Mouse (Mus musculus): Measurements from ENCODE around the gene Npdc1. TPM values are rescaled to one million over a fixed set of nuclear protein-coding genes. Genes with fewer than 3 reads are reported as not detected.
"Not testable (repeated sequence)": the region's sequence is repeated elsewhere in the genome, so short reads cannot be mapped to it uniquely, and the experiment has no call there.

Npdc1 gene
- polyA plus RNA-seq, 1 experiment = 30.8 TPM

DNA sequence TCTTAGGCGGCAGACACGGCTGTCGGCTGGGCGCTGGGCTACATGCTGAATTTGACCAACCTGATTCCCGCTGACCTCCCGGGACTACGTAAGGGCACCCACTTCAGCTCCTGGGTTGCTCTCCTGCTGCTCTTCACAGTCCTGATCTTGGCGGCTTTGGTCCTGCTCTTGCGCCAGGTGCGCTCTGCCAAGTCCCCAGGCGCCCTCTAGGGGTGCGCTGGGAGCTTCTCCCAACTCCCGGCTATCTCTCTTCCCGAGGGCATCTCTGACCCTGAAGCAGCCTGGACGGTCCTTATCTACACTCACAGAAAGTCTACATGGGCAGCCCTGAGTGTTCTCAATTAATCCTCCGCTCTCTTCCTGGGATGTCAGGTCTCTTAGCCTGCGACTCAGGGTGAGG lies 1.6 kb downstream of the Npdc1 start:
- H3K36me3 ChIP-seq (ENCODE audit: control insufficient read depth, insufficient read depth, low read length) = no peaks in the 10 kb centered on the region
- H3K4me3 ChIP-seq (ENCODE audit: control insufficient read depth, insufficient read depth, low read length) = no peak overlapping the region
- H3K27ac ChIP-seq (ENCODE audit: control insufficient read depth, insufficient read depth, low read length) = no peak overlapping the region
- WGBS = 5% methylated on average over 17 of the region's 17 CpGs
- peaks cover 17% of the 10 kb centered on the region for H3K4me1 ChIP-seq (replicated peaks; ENCODE audit: control insufficient read depth, insufficient read depth, low read length)
- peaks cover 21% of the 10 kb centered on the region; the same call in 1 of the 2 replicates for H3K27me3 ChIP-seq (ENCODE audit: control insufficient read depth, insufficient read depth, low read length)
- DNase-seq = peak; percentile 37
- TF ChIP-seq CTCF (IDR thresholded peaks at IDR 0.05; ENCODE audit: borderline replicate concordance, control insufficient read depth, extremely low read depth, insufficient read depth, low read length, poor library complexity) (peak; percentile 55), POLR2A (IDR thresholded peaks at IDR 0.05; ENCODE audit: control insufficient read depth, extremely low read depth, insufficient read depth, low read length, poor library complexity) (no peak)

DNA sequence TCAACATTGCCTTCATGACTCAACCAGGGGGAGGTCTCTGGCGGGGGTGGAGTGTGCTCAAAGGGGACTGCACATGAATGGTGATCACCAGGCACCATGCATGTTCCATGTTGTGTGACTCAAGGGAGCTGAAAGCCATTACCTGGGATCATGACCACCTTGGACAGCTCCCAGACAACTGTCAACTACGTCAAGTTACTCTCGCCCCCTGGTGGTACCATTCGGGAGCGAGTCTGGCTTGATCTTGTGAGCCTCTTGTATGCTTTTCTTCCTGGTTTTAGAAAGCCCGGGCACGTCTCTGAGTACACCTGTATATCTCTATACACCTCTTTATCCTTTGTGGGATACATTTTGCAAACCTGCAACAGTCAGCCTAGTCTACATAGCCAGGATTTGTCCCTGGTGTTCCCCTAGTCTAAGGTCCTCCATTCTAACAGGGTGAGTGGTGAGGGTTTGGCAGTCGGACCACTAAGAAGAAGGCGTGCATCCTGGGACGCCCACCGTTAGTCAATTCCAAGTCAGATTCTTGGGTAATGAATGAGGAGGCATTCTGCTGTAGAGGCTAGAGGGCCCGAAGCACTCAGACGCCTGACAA lies 3.3 kb downstream of the Npdc1 start:
- H3K27me3 ChIP-seq (ENCODE audit: control insufficient read depth, insufficient read depth, low read length) = peaks cover 18% of the 10 kb centered on the region; the same call in 1 of the 2 replicates
- no peak overlapping the region for H3K27ac ChIP-seq (ENCODE audit: control insufficient read depth, insufficient read depth, low read length)
- H3K36me3 ChIP-seq (ENCODE audit: control insufficient read depth, insufficient read depth, low read length) = no peaks in the 10 kb centered on the region
- peak; percentile 84 for DNase-seq
- 2% methylated on average over 13 of the region's 13 CpGs for WGBS
- H3K4me1 ChIP-seq (replicated peaks; ENCODE audit: control insufficient read depth, insufficient read depth, low read length) = peaks cover 14% of the 10 kb centered on the region
- H3K4me3 ChIP-seq (ENCODE audit: control insufficient read depth, insufficient read depth, low read length) = peak overlapping the region; percentile 38
- TF ChIP-seq POLR2A (IDR thresholded peaks at IDR 0.05; ENCODE audit: control insufficient read depth, extremely low read depth, insufficient read depth, low read length, poor library complexity) = no peak
- peak; percentile 59; the same call in 1 of the 2 replicates for TF ChIP-seq CTCF (IDR thresholded peaks at IDR 0.05; ENCODE audit: borderline replicate concordance, control insufficient read depth, extremely low read depth, insufficient read depth, low read length, poor library complexity)

DNA sequence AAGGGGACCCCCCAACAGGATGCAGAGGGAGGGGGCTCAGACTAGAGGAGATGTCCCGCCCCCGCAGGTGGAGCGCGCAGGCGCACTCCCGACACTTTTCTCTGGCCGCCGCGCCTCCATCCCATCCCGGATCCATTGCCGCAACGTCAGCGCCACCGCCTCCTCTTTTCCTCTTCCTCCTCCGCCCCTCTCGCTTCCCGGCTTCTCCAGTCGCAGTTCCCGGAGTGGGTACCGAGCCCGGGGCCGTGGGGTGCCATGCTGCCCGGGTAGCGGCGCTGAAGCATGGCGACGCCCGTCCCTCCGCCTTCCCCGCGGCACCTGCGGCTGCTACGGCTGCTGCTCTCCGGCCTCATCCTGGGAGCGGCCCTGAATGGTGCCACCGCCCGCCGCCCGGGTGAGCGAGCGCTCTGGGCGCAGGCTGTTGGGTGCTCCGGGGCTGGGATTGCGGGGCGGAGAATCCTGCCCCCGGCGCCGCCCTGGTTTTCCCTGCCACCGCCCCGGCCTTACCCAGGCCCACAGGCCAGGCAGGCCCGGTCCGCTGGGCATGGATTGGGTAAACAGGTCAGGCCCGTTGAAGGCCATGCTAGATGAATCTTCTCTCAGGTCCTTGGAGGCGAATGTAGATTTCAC lies 3.9 kb downstream of the Npdc1 start:
- peaks cover 18% of the 10 kb centered on the region; the same call in 1 of the 2 replicates for H3K27me3 ChIP-seq (ENCODE audit: control insufficient read depth, insufficient read depth, low read length)
- TF ChIP-seq CTCF (IDR thresholded peaks at IDR 0.05; ENCODE audit: borderline replicate concordance, control insufficient read depth, extremely low read depth, insufficient read depth, low read length, poor library complexity) = no peak
- H3K27ac ChIP-seq (ENCODE audit: control insufficient read depth, insufficient read depth, low read length) = no peak overlapping the region
- WGBS = 8% methylated on average over 54 of the region's 54 CpGs
- peak overlapping the region; percentile 38 for H3K4me3 ChIP-seq (ENCODE audit: control insufficient read depth, insufficient read depth, low read length)
- no peaks in the 10 kb centered on the region for H3K36me3 ChIP-seq (ENCODE audit: control insufficient read depth, insufficient read depth, low read length)
- peaks cover 14% of the 10 kb centered on the region for H3K4me1 ChIP-seq (replicated peaks; ENCODE audit: control insufficient read depth, insufficient read depth, low read length)
- DNase-seq = peak; percentile 47

- no peak for DNase-seq
- Histone ChIP-seq H3K4me3 (ENCODE audit: control insufficient read depth, insufficient read depth, low read length) (no peak overlapping the region), H3K27me3 (ENCODE audit: control insufficient read depth, insufficient read depth, low read length) (peaks cover 18% of the 10 kb centered on the region; the same call in 1 of the 2 replicates), H3K27ac (ENCODE audit: control insufficient read depth, insufficient read depth, low read length) (no peak overlapping the region), H3K36me3 (ENCODE audit: control insufficient read depth, insufficient read depth, low read length) (no peaks in the 10 kb centered on the region), H3K4me1 (replicated peaks; ENCODE audit: control insufficient read depth, insufficient read depth, low read length) (peaks cover 14% of the 10 kb centered on the region)
- TF ChIP-seq CTCF (IDR thresholded peaks at IDR 0.05; ENCODE audit: borderline replicate concordance, control insufficient read depth, extremely low read depth, insufficient read depth, low read length, poor library complexity) (no peak), POLR2A (IDR thresholded peaks at IDR 0.05; ENCODE audit: control insufficient read depth, extremely low read depth, insufficient read depth, low read length, poor library complexity) (no peak)
- WGBS = 92% methylated on average over 4 of the region's 4 CpGs
These were observed 4.8 kb downstream of the Npdc1 start for GRCm38 (mm10) chr2:25403994-25404393.

DNA sequence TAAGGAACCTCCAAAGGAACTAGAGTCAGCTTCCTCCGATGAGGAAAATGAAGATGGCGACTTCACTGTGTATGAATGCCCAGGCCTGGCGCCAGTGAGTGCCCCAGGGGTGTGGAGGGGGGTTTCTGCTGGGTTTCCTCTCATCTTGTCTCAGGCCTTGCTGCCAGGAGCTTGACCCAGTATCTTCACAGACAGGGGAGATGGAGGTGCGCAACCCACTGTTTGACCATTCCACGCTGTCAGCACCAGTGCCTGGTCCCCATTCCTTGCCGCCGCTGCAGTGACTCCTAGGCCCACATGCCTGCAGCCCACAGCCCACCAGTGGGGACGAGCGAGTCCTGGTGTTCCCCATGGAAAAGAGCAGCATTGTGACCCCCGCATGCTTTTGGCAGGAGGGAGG lies 9.8 kb downstream of the Npdc1 start:
- H3K4me1 ChIP-seq (replicated peaks; ENCODE audit: control insufficient read depth, insufficient read depth, low read length) = no peaks in the 10 kb centered on the region
- H3K27ac ChIP-seq (ENCODE audit: control insufficient read depth, insufficient read depth, low read length) = no peak overlapping the region
- TF ChIP-seq CTCF (IDR thresholded peaks at IDR 0.05; ENCODE audit: borderline replicate concordance, control insufficient read depth, extremely low read depth, insufficient read depth, low read length, poor library complexity) (no peak), POLR2A (IDR thresholded peaks at IDR 0.05; ENCODE audit: control insufficient read depth, extremely low read depth, insufficient read depth, low read length, poor library complexity) (no peak)
- H3K4me3 ChIP-seq (ENCODE audit: control insufficient read depth, insufficient read depth, low read length) = no peak overlapping the region
- peaks cover 3% of the 10 kb centered on the region; the same call in 1 of the 2 replicates for H3K27me3 ChIP-seq (ENCODE audit: control insufficient read depth, insufficient read depth, low read length)
- DNase-seq = no peak
- WGBS = 94% methylated on average over 10 of the region's 10 CpGs
- no peaks in the 10 kb centered on the region for H3K36me3 ChIP-seq (ENCODE audit: control insufficient read depth, insufficient read depth, low read length)

GRCm38 (mm10) chr2:25413436-25413835 lies 14.3 kb downstream of the Npdc1 start:
- not testable (repeated sequence) for H3K4me1 ChIP-seq (replicated peaks; ENCODE audit: control insufficient read depth, insufficient read depth, low read length); DNase-seq; H3K36me3 ChIP-seq (ENCODE audit: control insufficient read depth, insufficient read depth, low read length)

GRCm38 (mm10) chr2:25417426-25417825 lies 18.3 kb downstream of the Npdc1 start:
- 72% methylated on average over 3 of the region's 3 CpGs for WGBS
- Histone ChIP-seq H3K36me3 (ENCODE audit: control insufficient read depth, insufficient read depth, low read length) (no peaks in the 10 kb centered on the region), H3K27ac (ENCODE audit: control insufficient read depth, insufficient read depth, low read length) (no peak overlapping the region), H3K4me3 (ENCODE audit: control insufficient read depth, insufficient read depth, low read length) (no peak overlapping the region), H3K27me3 (ENCODE audit: control insufficient read depth, insufficient read depth, low read length) (no peaks in the 10 kb centered on the region), H3K4me1 (replicated peaks; ENCODE audit: control insufficient read depth, insufficient read depth, low read length) (peaks cover 4% of the 10 kb centered on the region)
- no peak for TF ChIP-seq CTCF (IDR thresholded peaks at IDR 0.05; ENCODE audit: borderline replicate concordance, control insufficient read depth, extremely low read depth, insufficient read depth, low read length, poor library complexity)
- no peak for TF ChIP-seq POLR2A (IDR thresholded peaks at IDR 0.05; ENCODE audit: control insufficient read depth, extremely low read depth, insufficient read depth, low read length, poor library complexity)
- no peak for DNase-seq

More at GRCm38 (mm10) chr2:25413436-25413835, 14.3 kb downstream of the Npdc1 start:
- H3K27ac ChIP-seq (ENCODE audit: control insufficient read depth, insufficient read depth, low read length); H3K27me3 ChIP-seq (ENCODE audit: control insufficient read depth, insufficient read depth, low read length); H3K4me3 ChIP-seq (ENCODE audit: control insufficient read depth, insufficient read depth, low read length): not testable (repeated sequence)

All from thymus, adult 2 months (tissue).